Mouse (Mus musculus): ENCODE data around the gene Fam107b. TPM values are rescaled to one million over a fixed set of nuclear protein-coding genes. Genes with fewer than 3 reads are reported as not detected.

Gene Fam107b
- total and polyA plus RNA-seq, 3 experiments = 3.6 to 34.1 (median 19.4) TPM

GRCm38 (mm10) chr2:3730744-3731143 is 160.5 kb downstream of the Fam107b start:
- DNase-seq (ENCODE audit: low spot score) (no peak), ATAC-seq (ENCODE audit: extremely low read depth, insufficient number of reproducible peaks, low FRiP score, poor library complexity, severe bottlenecking) (no peak)
- Histone ChIP-seq H3K4me1 (ENCODE audit: insufficient read depth, low read depth, low read length) (no peaks in the 10 kb centered on the region), H3K27me3 (ENCODE audit: insufficient read depth, low read length) (no peaks in the 10 kb centered on the region), H3K9me3 (replicated peaks) (no peaks in the 10 kb centered on the region), H3K36me3 (replicated peaks) (peaks cover 18% of the 10 kb centered on the region), H3K4me3 (ENCODE audit: low read depth, low read length) (no peak overlapping the region)
- TF ChIP-seq TAL1 (conservative IDR thresholded peaks at IDR 0.05; ENCODE audit: low read depth, low read length) (no peak), GATA1 (IDR thresholded peaks at IDR 0.05; ENCODE audit: borderline replicate concordance, low read length) (no peak), GATA2 (IDR thresholded peaks at IDR 0.05; ENCODE audit: borderline replicate concordance, low read depth, low read length) (no peak), CTCF (IDR thresholded peaks at IDR 0.05; ENCODE audit: low read depth, low read length) (no peak), POLR2AphosphoS5 (IDR thresholded peaks at IDR 0.05; ENCODE audit: insufficient replicate concordance, low read depth, low read length) (no peak)

- Histone ChIP-seq H3K36me3 (replicated peaks) (peaks cover 19% of the 10 kb centered on the region), H3K27me3 (ENCODE audit: insufficient read depth, low read length) (no peaks in the 10 kb centered on the region), H3K4me1 (ENCODE audit: insufficient read depth, low read depth, low read length) (no peaks in the 10 kb centered on the region), H3K9me3 (replicated peaks) (no peaks in the 10 kb centered on the region), H3K4me3 (ENCODE audit: low read depth, low read length) (no peak overlapping the region)
- DNase-seq (ENCODE audit: low spot score) (no peak), ATAC-seq (ENCODE audit: extremely low read depth, insufficient number of reproducible peaks, low FRiP score, poor library complexity, severe bottlenecking) (no peak)
- TF ChIP-seq CTCF (IDR thresholded peaks at IDR 0.05; ENCODE audit: low read depth, low read length) (no peak), GATA2 (IDR thresholded peaks at IDR 0.05; ENCODE audit: borderline replicate concordance, low read depth, low read length) (no peak), GATA1 (IDR thresholded peaks at IDR 0.05; ENCODE audit: borderline replicate concordance, low read length) (no peak), POLR2AphosphoS5 (IDR thresholded peaks at IDR 0.05; ENCODE audit: insufficient replicate concordance, low read depth, low read length) (no peak), TAL1 (conservative IDR thresholded peaks at IDR 0.05; ENCODE audit: low read depth, low read length) (no peak)
Observed at GRCm38 (mm10) chr2:3731316-3732015, 161.2 kb downstream of the Fam107b start.

- Histone ChIP-seq H3K27me3 (ENCODE audit: insufficient read depth, low read length) (0 out of 2 replicates have a peak, but pooled peaks cover 2% of the 10 kb centered on the region), H3K4me1 (ENCODE audit: insufficient read depth, low read depth, low read length) (no peaks in the 10 kb centered on the region), H3K36me3 (replicated peaks) (peaks cover 24% of the 10 kb centered on the region), H3K9me3 (replicated peaks) (no peaks in the 10 kb centered on the region), H3K4me3 (ENCODE audit: low read depth, low read length) (no peak overlapping the region)
- TF ChIP-seq GATA2 (IDR thresholded peaks at IDR 0.05; ENCODE audit: borderline replicate concordance, low read depth, low read length) (no peak), GATA1 (IDR thresholded peaks at IDR 0.05; ENCODE audit: borderline replicate concordance, low read length) (no peak), TAL1 (conservative IDR thresholded peaks at IDR 0.05; ENCODE audit: low read depth, low read length) (no peak), CTCF (IDR thresholded peaks at IDR 0.05; ENCODE audit: low read depth, low read length) (no peak), POLR2AphosphoS5 (IDR thresholded peaks at IDR 0.05; ENCODE audit: insufficient replicate concordance, low read depth, low read length) (no peak)
- DNase-seq (ENCODE audit: low spot score) (no peak), ATAC-seq (ENCODE audit: extremely low read depth, insufficient number of reproducible peaks, low FRiP score, poor library complexity, severe bottlenecking) (no peak)
Observed at GRCm38 (mm10) chr2:3737917-3738694, 167.8 kb downstream of the Fam107b start.

- DNase-seq (ENCODE audit: low spot score) (no peak), ATAC-seq (ENCODE audit: extremely low read depth, insufficient number of reproducible peaks, low FRiP score, poor library complexity, severe bottlenecking) (no peak)
- H3K27me3 ChIP-seq (ENCODE audit: insufficient read depth, low read length) = 0 out of 2 replicates have a peak, but pooled peaks cover 2% of the 10 kb centered on the region
- TF ChIP-seq GATA2 (IDR thresholded peaks at IDR 0.05; ENCODE audit: borderline replicate concordance, low read depth, low read length) (no peak), TAL1 (conservative IDR thresholded peaks at IDR 0.05; ENCODE audit: low read depth, low read length) (no peak), CTCF (IDR thresholded peaks at IDR 0.05; ENCODE audit: low read depth, low read length) (no peak), GATA1 (IDR thresholded peaks at IDR 0.05; ENCODE audit: borderline replicate concordance, low read length) (no peak), POLR2AphosphoS5 (IDR thresholded peaks at IDR 0.05; ENCODE audit: insufficient replicate concordance, low read depth, low read length) (no peak)
- no peaks in the 10 kb centered on the region for H3K9me3 ChIP-seq (replicated peaks)
- no peaks in the 10 kb centered on the region for H3K4me1 ChIP-seq (ENCODE audit: insufficient read depth, low read depth, low read length)
- no peak overlapping the region for H3K4me3 ChIP-seq (ENCODE audit: low read depth, low read length)
- peaks cover 30% of the 10 kb centered on the region for H3K36me3 ChIP-seq (replicated peaks)
Observed at GRCm38 (mm10) chr2:3738734-3739133, 168.4 kb downstream of the Fam107b start.

- TF ChIP-seq TAL1 (conservative IDR thresholded peaks at IDR 0.05; ENCODE audit: low read depth, low read length) = no peak
- no peak for TF ChIP-seq POLR2AphosphoS5 (IDR thresholded peaks at IDR 0.05; ENCODE audit: insufficient replicate concordance, low read depth, low read length)
- TF ChIP-seq CTCF (IDR thresholded peaks at IDR 0.05; ENCODE audit: low read depth, low read length) = no peak
- no peak for TF ChIP-seq GATA2 (IDR thresholded peaks at IDR 0.05; ENCODE audit: borderline replicate concordance, low read depth, low read length)
- no peak for TF ChIP-seq GATA1 (IDR thresholded peaks at IDR 0.05; ENCODE audit: borderline replicate concordance, low read length)
- Histone ChIP-seq H3K4me3 (ENCODE audit: low read depth, low read length) (no peak overlapping the region), H3K27me3 (ENCODE audit: insufficient read depth, low read length) (0 out of 2 replicates have a peak, but pooled peaks cover 2% of the 10 kb centered on the region), H3K9me3 (replicated peaks) (no peaks in the 10 kb centered on the region), H3K36me3 (replicated peaks) (peaks cover 32% of the 10 kb centered on the region), H3K4me1 (ENCODE audit: insufficient read depth, low read depth, low read length) (no peaks in the 10 kb centered on the region)
- ATAC-seq (ENCODE audit: extremely low read depth, insufficient number of reproducible peaks, low FRiP score, poor library complexity, severe bottlenecking) = no peak
- DNase-seq (ENCODE audit: low spot score) = no peak
Observed at GRCm38 (mm10) chr2:3739351-3739961, 169.2 kb downstream of the Fam107b start.
